Mouse (Mus musculus) heart, embryonic 15.5 days (tissue): ENCODE results near the gene Tcp1. TPM values are rescaled to one million over a fixed set of nuclear protein-coding genes. Genes with fewer than 3 reads are reported as not detected.
"Not testable (repeated sequence)": the region's sequence is repeated elsewhere in the genome, so short reads cannot be mapped to it uniquely, and the experiment has no call there.

Experiments used
- ATAC-seq: fragments of 200-750 bp; cut with Nextera tagmentation; replicated peaks from 2 replicates; pipeline ENCODE4 v1.8.0; 2017; ENCODE audit warnings: low read depth, moderate TSS enrichment; ENCODE audit not compliant: insufficient number of reproducible peaks, insufficient read depth, low FRiP score
- H3K27ac ChIP-seq: fragments of 300-500 bp; sonication (generic); 2 replicates; pipeline ENCODE4 v1.5.1; 2015; ENCODE audit warnings: mild to moderate bottlenecking, inconsistent platforms
- H3K27me3 ChIP-seq: fragments of 300-500 bp; sonication (generic); 2 replicates; pipeline ENCODE4 v1.6.1; 2015; ENCODE audit warnings: inconsistent platforms
- H3K36me3 ChIP-seq: fragments of 300-500 bp; sonication (generic); 2 replicates; pipeline ENCODE4 v1.6.1; 2015; ENCODE audit warnings: mild to moderate bottlenecking, inconsistent platforms
- H3K4me1 ChIP-seq: fragments of 300-500 bp; sonication (generic); replicated peaks from 2 replicates; pipeline ENCODE4 v1.6.1; 2015; ENCODE audit warnings: inconsistent platforms
- H3K4me2 ChIP-seq: fragments of 300-500 bp; sonication (generic); 2 replicates; pipeline ENCODE4 v1.6.1; 2015; ENCODE audit warnings: inconsistent platforms, mild to moderate bottlenecking, moderate library complexity
- H3K4me3 ChIP-seq: fragments of 300-500 bp; sonication (generic); 2 replicates; pipeline ENCODE4 v1.5.1; 2015; ENCODE audit warnings: mild to moderate bottlenecking, inconsistent platforms
- H3K9ac ChIP-seq: fragments of 300-500 bp; sonication (generic); 2 replicates; pipeline ENCODE4 v1.6.1; 2015; ENCODE audit warnings: mild to moderate bottlenecking, inconsistent platforms
- H3K9me3 ChIP-seq: fragments of 300-500 bp; sonication (generic); replicated peaks from 2 replicates; pipeline ENCODE4 v1.6.1; 2016; ENCODE audit warnings: inconsistent platforms
- WGBS: fragments of 180-500 bp; shearing (Covaris S2); methylation state at CpG from one replicate; pipeline ENCODE4 v1.1.7; 2015; ENCODE audit warnings: mixed read lengths; 5-methylcytosine and 5-hydroxymethylcytosine counted together
- polyA plus RNA-seq: library from polyadenylated mRNA; unstranded; fragments of >200 nt; fragmentation: Nextera tagmentation; extraction: Ambion mirVana; gene quantifications from 2 replicates; pipeline ENCODE4 v1.2.1, GENCODE M21; 2015

The Tcp1 gene
- polyA plus RNA-seq, 1 experiment from 2014 or later, result 316 TPM

DNA sequence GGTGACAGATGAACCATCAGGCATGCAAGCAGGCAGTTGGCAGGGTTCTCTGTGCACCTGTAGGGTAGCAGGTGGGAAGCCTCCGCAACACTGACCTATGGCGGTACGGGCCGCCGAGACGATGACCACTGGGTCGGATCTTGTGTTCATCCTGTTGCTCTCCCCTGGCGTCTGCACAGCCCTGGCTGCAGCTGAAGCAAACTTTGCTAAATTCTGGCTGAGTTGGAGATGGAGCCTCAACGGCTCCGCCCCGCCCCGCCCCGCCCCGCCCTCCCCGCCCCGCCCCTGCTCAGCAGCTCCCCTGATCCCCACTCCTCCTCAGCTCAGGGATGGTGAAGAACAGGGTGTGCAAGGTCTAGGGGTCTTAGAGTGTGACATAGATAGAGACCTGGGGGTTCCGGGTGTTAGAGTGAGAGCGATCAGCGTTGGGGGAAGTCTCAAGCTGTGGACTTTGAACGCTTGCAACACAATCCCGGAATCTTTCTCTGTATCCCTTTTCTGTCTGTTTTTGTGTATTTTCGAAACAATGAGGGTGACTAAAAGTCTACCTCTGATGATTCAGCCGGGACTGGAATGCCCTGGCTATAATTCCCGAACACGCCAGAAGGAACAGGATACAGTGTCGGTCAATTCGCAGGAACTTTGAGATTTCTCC lies 24.8 kb downstream of the Tcp1 start, which contains the start of gene Acat3:
Acat3 (minus strand) TSS at position 450 of the 655 bp plus-strand sequence.
- Histone ChIP-seq H3K27me3 (no peaks in the 10 kb centered on the region), H3K4me3 (peak within 1 kb of the TSS; percentile 41)
- 12% methylated on average over 27 of the region's 27 CpGs for whole genome bisulfite sequencing

DNA sequence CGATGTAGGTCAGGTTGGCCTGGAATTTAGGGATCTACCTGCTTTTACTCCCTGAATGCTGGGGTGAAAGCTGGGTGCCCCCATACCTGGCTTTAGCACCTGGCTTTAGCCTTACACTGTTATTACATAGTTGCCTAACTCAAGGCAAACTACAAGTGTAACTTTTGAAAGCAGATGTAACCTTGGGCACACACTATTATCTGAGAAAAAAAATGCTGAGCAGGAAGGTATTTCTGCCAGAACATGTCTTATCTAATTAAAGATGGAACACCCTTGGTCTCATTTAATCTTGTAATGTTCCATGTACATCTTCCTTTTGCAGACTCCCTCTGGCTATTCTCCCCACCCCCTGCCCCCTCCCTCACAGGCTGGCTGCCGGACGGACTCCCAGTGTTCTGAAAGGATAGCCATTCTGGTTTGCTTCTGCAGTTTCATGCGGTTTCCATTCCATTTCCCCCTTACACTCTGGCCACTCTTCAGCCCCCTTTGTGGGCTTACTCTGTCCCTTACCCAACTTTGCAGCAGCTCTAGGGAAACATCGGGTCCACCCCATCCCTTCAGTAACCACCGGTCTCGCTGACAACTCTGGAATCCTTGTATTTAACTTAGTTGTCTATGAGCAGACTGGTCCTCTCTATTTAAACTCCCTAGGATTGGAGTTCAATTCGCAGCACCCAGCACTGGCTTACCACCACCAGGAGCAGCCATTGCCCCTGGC lies 26.2 kb downstream of the Tcp1 start:
- no peak overlapping the region for H3K27ac ChIP-seq
- H3K4me1 ChIP-seq, result peaks cover 3% of the 10 kb centered on the region; the same call in 1 of the 2 replicates
- 77% methylated on average over 8 of the region's 8 CpGs for WGBS

More for the DNA sequence above, 24.8 kb downstream of the Tcp1 start, which contains the start of gene Acat3:
- Histone ChIP-seq H3K4me1 (peaks cover 3% of the 10 kb centered on the region; the same call in 1 of the 2 replicates), H3K27ac (no peak within 1 kb of the TSS), H3K4me2 (peak within 1 kb of the TSS; percentile 65), H3K9ac (0 out of 2 replicates have a peak within 1 kb of the TSS, but pooled peaks have one; percentile 26), H3K9me3 (no peaks in the 10 kb centered on the region), H3K36me3 (peaks cover 7% of the 10 kb centered on the region; the same call in 1 of the 2 replicates)
- peak; percentile 58; the same call in 1 of the 2 replicates for ATAC-seq

DNA sequence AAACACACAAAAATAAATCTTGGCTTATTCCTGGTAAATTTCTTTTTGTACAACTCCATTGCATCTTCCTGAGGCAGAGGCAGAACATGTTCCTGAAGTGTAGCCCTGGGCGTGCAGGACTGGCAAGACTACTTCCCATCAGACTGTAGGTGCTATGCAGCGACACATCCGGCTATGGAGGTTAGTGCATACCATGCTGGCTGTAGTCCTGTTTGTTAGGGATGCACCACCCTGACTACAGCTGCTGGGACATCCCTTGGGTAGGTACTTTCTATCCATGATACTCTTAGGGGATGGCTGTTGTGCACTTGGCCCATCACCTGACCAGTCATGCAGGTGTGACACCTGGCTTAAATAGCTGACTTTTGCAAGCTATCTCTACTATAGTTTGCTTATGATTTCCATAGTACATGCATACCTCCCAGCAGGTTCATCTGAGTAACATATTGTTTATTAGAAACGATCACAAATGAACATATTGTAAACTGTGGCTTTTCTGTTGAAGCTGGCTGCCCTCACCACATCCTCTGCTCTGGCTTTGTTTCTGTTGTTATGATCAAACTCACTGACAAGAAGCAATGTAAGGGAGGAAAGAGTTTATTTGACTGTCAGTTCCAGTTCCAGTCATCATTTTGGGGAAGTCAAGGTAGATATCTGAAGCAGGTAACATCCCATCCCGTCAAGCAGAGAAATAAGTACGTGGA lies 27.1 kb downstream of the Tcp1 start:
- Histone ChIP-seq H3K36me3 (peaks cover 10% of the 10 kb centered on the region; the same call in 1 of the 2 replicates), H3K9me3 (no peaks in the 10 kb centered on the region), H3K4me3 (no peak overlapping the region), H3K9ac (no peak overlapping the region), H3K27me3 (no peaks in the 10 kb centered on the region), H3K4me2 (no peak overlapping the region), H3K4me1 (peaks cover 3% of the 10 kb centered on the region; the same call in 1 of the 2 replicates), H3K27ac (no peak overlapping the region)
- ATAC-seq, result no peak
- WGBS, result 88% methylated on average over 6 of the region's 6 CpGs

More for the DNA sequence above, 26.2 kb downstream of the Tcp1 start:
- no peaks in the 10 kb centered on the region for H3K27me3 ChIP-seq
- H3K9me3 ChIP-seq, result no peaks in the 10 kb centered on the region
- H3K4me3 ChIP-seq, result no peak overlapping the region
- no peak for ATAC-seq
- H3K36me3 ChIP-seq, result peaks cover 10% of the 10 kb centered on the region; the same call in 1 of the 2 replicates
- no peak overlapping the region for H3K9ac ChIP-seq
- no peak overlapping the region for H3K4me2 ChIP-seq

DNA sequence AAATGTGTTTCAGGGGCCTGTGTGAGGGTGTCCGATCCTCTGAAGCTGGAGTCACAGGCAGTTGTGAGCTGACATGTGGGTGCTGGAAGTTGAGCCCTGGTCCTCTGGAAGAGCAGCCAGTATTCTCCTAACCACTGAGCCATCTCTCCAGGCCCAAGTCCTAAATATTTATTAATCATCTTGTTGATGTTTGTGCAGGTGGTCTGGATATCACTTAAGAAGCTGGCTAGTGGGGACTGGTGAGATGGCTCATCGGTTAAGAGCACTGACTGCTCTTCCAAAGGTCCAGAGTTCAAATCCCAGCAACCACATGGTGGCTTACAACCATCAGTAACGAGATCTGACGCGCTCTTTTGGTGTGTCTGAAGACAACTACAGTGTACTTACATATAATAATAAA lies 34.2 kb downstream of the Tcp1 start:
- WGBS, result 87% methylated on average over 5 of the region's 5 CpGs
- no peak for ATAC-seq
- peaks cover 18% of the 10 kb centered on the region for H3K36me3 ChIP-seq

DNA sequence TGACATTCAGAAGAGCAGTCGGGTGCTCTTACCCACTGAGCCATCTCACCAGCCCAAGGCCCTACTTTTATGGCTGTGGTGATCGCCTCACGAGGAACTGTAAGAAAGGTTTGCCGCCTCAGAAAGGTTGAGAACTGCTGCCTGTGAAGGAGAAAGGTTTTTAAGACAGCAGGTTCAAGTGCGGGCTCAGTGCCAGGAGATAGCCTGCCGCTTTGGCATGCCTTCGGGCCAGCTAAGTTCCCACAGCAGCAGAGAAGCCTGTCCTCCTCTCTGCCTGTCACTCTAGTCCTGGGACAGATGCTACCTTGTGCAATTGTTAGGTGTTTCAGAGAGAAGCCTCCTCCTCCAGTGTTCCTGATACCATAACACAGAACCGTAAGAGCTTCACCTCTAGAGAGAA lies 41.2 kb downstream of the Tcp1 start:
- H3K4me2 ChIP-seq, result no peak overlapping the region
- H3K27me3 ChIP-seq, result no peaks in the 10 kb centered on the region
- H3K27ac ChIP-seq, result no peak overlapping the region
- no peaks in the 10 kb centered on the region for H3K9me3 ChIP-seq
- no peak overlapping the region for H3K9ac ChIP-seq
- H3K36me3 ChIP-seq, result peaks cover 3% of the 10 kb centered on the region
- H3K4me3 ChIP-seq, result no peak overlapping the region
- peaks cover 6% of the 10 kb centered on the region for H3K4me1 ChIP-seq
- 85% methylated on average over 8 of the region's 8 CpGs for WGBS
- ATAC-seq, result no peak

More for the DNA sequence above, 34.2 kb downstream of the Tcp1 start:
- Histone ChIP-seq H3K9ac (no peak overlapping the region), H3K27ac (no peak overlapping the region), H3K4me2 (no peak overlapping the region), H3K4me1 (no peaks in the 10 kb centered on the region), H3K27me3 (no peaks in the 10 kb centered on the region), H3K4me3 (no peak overlapping the region), H3K9me3 (no peaks in the 10 kb centered on the region)

DNA sequence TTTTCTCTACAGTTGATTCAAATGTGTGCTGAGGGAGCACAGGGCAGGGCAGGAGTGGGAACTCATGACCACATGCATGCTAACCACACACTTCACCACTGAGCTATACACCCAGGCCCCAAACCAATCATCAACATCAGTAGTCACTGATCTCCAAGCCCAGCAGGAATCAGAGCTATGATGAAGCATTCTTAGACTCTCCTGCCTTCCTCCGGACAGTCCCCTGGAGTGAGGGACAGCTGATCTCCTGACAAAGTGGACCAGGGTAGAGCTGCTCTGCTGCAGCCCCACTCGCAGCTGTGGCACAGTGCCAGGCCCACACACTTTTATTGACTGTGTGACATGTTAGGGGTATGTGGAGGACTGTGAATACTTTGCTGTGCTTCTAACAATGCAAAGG lies 43.9 kb downstream of the Tcp1 start:
- not testable (repeated sequence) for H3K4me3 ChIP-seq, H3K9ac ChIP-seq, H3K4me2 ChIP-seq, H3K9me3 ChIP-seq, H3K27me3 ChIP-seq, H3K27ac ChIP-seq, ATAC-seq, H3K4me1 ChIP-seq, H3K36me3 ChIP-seq
- 16% methylated on average over 1 of the region's 2 CpGs for WGBS

DNA sequence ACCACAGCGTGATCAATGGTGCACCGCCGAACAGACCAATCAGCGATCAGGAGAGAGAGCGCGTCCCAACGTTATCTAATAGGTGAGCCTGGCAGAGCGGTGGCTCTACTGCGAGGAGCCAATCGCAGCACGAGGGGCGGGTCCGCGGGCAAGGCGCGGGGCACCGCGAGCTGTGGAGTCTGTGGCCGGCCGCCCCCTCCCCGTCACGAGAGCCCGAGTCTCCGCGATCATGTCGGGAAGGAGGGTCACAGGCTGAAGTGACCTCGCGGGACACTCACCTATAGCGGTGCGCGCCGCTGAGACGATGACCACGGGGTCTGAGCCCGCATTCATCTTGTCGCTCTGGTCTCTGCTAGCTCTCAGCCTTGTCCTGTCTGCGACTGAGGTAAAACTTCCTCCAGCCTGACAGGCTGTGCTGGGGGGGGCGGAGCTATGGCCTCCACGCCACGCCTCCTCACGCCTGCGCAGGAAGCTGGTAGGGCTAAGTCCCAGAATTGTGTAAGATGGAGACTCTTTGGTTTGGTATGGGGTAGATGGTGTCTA lies 44.9 kb downstream of the Tcp1 start, which contains the start of gene Acat2:
Acat2 (minus strand) TSS at position 417 of the 543 bp plus-strand sequence.
- peaks cover 1% of the 10 kb centered on the region; the same call in 1 of the 2 replicates for H3K36me3 ChIP-seq
- peak within 1 kb of the TSS; percentile 64 for H3K9ac ChIP-seq
- ATAC-seq, result peak; percentile 97
- no peaks in the 10 kb centered on the region for H3K9me3 ChIP-seq
- H3K27me3 ChIP-seq, result no peaks in the 10 kb centered on the region
- peak within 1 kb of the TSS; percentile 91 for H3K27ac ChIP-seq
- H3K4me1 ChIP-seq, result peaks cover 6% of the 10 kb centered on the region
- under 1% methylated on average over 42 of the region's 42 CpGs for WGBS
- peak within 1 kb of the TSS; percentile 81 for H3K4me2 ChIP-seq
- peak within 1 kb of the TSS; percentile 89 for H3K4me3 ChIP-seq

DNA sequence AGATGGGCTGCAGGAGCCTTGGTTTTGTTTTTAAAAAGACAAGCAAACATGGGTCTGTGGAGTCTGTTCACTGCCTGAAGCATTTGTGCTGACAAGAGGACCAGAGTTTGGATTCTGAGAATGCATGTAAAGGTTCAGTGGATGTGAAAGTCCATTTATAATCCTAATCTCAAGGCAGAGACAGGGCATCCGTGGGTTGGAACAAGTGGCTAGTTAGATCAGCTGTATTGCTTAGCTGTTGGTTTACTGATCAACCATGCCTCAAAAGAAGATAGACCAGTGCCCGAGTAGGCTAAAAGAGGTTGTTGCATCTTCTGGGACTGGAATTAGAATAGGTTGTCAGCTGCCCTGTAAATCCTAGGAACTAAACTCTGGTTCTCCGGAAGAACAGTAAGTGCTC lies 48.0 kb downstream of the Tcp1 start:
- Histone ChIP-seq H3K4me3 (no peak overlapping the region), H3K27ac (no peak overlapping the region), H3K4me2 (no peak overlapping the region), H3K9ac (no peak overlapping the region), H3K9me3 (no peaks in the 10 kb centered on the region), H3K4me1 (peaks cover 6% of the 10 kb centered on the region), H3K27me3 (no peaks in the 10 kb centered on the region), H3K36me3 (peaks cover 29% of the 10 kb centered on the region)
- no peak for ATAC-seq
- WGBS, result 67% methylated on average over 3 of the region's 3 CpGs

DNA sequence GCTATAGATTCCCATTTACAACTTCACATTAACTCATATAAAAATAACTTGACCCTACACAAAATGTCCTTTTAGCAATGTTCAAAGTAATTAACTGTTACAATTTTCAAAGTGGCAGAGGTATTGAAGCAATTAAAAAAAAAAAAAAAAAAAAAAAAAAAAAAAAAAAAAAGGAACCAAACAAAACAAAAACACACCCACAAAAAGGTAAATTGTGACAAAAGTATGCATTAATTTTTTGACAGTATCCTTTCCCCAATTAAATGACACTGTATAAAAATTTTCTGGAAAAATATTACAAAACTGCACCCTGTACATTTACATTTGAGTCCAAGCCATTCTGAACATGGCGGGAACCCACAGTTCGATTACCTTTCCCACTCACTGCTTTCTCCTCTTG lies 51.7 kb downstream of the Tcp1 start:
- Histone ChIP-seq H3K27ac (no peak overlapping the region), H3K9me3 (no peaks in the 10 kb centered on the region), H3K36me3 (peaks cover 49% of the 10 kb centered on the region), H3K4me3 (no peak overlapping the region), H3K4me2 (no peak overlapping the region), H3K4me1 (no peaks in the 10 kb centered on the region), H3K9ac (no peak overlapping the region), H3K27me3 (no peaks in the 10 kb centered on the region)
- WGBS, result 91% methylated on average over 2 of the region's 2 CpGs
- ATAC-seq, result no peak

DNA sequence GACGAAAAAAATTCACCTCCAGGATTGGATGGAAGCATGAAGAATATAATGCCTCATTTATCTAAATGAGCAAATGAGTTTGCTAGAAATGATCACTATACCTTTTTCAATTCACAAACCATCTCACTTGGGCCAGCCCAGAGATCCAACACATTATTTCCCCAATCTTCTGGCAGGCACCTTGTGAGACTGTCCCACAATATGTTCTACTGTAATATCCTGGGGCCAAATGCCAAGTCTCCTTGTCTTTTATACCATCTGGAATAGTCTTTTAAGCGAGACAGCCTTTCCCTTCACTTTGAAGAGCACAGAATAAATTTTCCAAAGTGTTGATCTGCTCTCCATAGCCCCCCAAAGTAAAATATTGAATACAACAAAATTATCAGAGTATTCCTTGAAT lies 58.4 kb downstream of the Tcp1 start:
- 80% methylated on average over 2 of the region's 2 CpGs for WGBS
- ATAC-seq, result no peak
- H3K9ac ChIP-seq, result no peak overlapping the region
- peaks cover 65% of the 10 kb centered on the region for H3K36me3 ChIP-seq
- H3K4me1 ChIP-seq, result no peaks in the 10 kb centered on the region
- no peaks in the 10 kb centered on the region for H3K27me3 ChIP-seq
- H3K9me3 ChIP-seq, result no peaks in the 10 kb centered on the region
- H3K4me3 ChIP-seq, result no peak overlapping the region
- H3K27ac ChIP-seq, result no peak overlapping the region
- no peak overlapping the region for H3K4me2 ChIP-seq
